Mouse (Mus musculus): Measurements from ENCODE around the gene Syndig1. TPM values are rescaled to one million over a fixed set of nuclear protein-coding genes. Genes with fewer than 3 reads are reported as not detected.

Syndig1 gene
- polyA plus RNA-seq, 1 experiment from 2014 or later, result 0.21 TPM

DNA sequence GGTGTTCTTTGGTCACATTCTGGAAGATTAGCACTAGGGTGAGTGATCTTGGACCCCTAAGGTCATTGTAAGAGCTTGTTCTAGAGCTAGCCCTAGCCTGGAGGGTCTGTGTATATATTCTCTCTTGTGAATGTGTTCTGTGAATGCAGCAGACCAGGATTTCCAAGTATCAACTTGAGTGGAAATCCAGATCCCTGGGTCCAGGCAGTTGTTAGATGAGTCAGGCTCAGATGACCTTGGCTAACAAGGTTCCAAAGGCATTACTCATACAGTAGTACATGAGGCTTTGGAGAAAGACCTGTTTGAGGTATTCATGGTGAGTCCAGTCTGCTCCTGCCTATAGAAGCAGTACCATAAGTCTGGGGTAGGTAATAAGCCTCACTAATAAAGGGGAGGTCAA is 103.1 kb downstream of the Syndig1 start:
- no peaks in the 10 kb centered on the region for H3K36me3 ChIP-seq (ENCODE audit: control insufficient read depth, insufficient read depth)
- no peaks in the 10 kb centered on the region for H3K27me3 ChIP-seq (ENCODE audit: control insufficient read depth, insufficient read depth, low read depth, low read length)
- H3K9me3 ChIP-seq (replicated peaks; ENCODE audit: control insufficient read depth, low read length), result no peaks in the 10 kb centered on the region
- H3K4me1 ChIP-seq (ENCODE audit: control insufficient read depth, low read depth, low read length), result no peaks in the 10 kb centered on the region
- no peak overlapping the region for H3K27ac ChIP-seq (ENCODE audit: low read length)
- H3K9ac ChIP-seq (ENCODE audit: low read depth, low read length), result no peak overlapping the region
- no peak overlapping the region for H3K4me2 ChIP-seq (ENCODE audit: low read depth, low read length)
- no peak for ATAC-seq (ENCODE audit: low read depth)
- no peak overlapping the region for H3K4me3 ChIP-seq (ENCODE audit: low read depth, low read length)

DNA sequence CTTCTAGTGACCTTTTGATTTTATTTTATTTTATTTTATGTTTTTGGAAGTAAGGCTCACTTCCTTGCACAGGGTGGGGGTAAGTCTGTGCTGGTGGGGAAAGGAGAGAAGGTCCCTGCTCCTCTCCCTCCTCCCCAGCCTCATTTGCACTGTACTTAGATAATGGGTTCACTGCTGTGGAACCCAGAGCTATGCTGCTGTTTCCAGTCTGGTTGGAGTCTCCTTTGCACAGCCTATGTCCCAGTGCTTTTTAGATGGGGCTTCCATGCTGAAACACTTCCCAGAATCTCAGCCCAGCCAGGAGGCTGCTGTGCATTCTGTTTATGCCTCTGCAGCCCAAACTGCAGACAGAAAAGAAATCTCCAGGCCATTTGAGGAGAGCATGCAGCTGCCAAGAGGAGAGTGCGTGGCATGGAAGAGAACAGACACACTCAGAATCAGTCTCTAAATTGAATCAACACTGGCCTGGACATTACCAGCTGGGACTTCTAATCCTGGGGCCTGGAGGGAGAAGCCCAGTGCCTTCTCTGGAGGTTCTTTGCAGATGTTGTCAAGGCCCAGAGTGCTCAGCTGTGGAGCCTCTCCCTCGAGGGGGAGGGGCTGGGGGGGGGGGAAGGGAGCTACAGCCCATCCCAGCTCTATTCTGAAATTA is 104.4 kb downstream of the Syndig1 start:
- Histone ChIP-seq H3K9ac (ENCODE audit: low read depth, low read length) (no peak overlapping the region), H3K4me1 (ENCODE audit: control insufficient read depth, low read depth, low read length) (no peaks in the 10 kb centered on the region), H3K9me3 (replicated peaks; ENCODE audit: control insufficient read depth, low read length) (no peaks in the 10 kb centered on the region), H3K27ac (ENCODE audit: low read length) (no peak overlapping the region), H3K27me3 (ENCODE audit: control insufficient read depth, insufficient read depth, low read depth, low read length) (no peaks in the 10 kb centered on the region), H3K4me3 (ENCODE audit: low read depth, low read length) (no peak overlapping the region), H3K36me3 (ENCODE audit: control insufficient read depth, insufficient read depth) (no peaks in the 10 kb centered on the region), H3K4me2 (ENCODE audit: low read depth, low read length) (no peak overlapping the region)
- 33% methylated on average over 2 of the region's 2 CpGs for WGBS (ENCODE audit: insufficient replicate concordance)
- ATAC-seq (ENCODE audit: low read depth), result no peak

DNA sequence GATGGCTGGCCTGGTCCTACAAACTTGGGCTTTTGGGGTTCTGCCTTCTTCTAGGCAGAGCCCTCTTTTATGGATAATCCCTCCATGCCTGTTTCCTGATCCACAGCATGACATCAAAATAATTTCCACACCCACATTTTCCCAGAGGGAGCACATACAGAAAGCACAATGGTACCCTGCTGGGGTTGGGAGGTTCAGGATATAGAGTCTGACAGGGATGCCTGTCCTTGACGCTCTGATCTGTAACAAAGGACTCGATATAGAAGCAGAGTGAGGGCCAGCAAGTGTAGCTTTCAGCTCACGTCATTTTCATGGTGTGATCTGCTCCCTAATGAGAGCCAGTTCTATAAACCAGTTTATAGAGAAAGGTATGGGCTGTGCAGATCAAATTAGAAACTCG is 105.1 kb downstream of the Syndig1 start:
- H3K9me3 ChIP-seq (replicated peaks; ENCODE audit: control insufficient read depth, low read length), result no peaks in the 10 kb centered on the region
- no peak overlapping the region for H3K9ac ChIP-seq (ENCODE audit: low read depth, low read length)
- no peak overlapping the region for H3K4me2 ChIP-seq (ENCODE audit: low read depth, low read length)
- no peaks in the 10 kb centered on the region for H3K4me1 ChIP-seq (ENCODE audit: control insufficient read depth, low read depth, low read length)
- H3K4me3 ChIP-seq (ENCODE audit: low read depth, low read length), result no peak overlapping the region
- no peaks in the 10 kb centered on the region for H3K36me3 ChIP-seq (ENCODE audit: control insufficient read depth, insufficient read depth)
- H3K27me3 ChIP-seq (ENCODE audit: control insufficient read depth, insufficient read depth, low read depth, low read length), result no peaks in the 10 kb centered on the region
- ATAC-seq (ENCODE audit: low read depth), result no peak
- 48% methylated on average over 4 of the region's 4 CpGs for WGBS (ENCODE audit: insufficient replicate concordance)
- H3K27ac ChIP-seq (ENCODE audit: low read length), result no peak overlapping the region

DNA sequence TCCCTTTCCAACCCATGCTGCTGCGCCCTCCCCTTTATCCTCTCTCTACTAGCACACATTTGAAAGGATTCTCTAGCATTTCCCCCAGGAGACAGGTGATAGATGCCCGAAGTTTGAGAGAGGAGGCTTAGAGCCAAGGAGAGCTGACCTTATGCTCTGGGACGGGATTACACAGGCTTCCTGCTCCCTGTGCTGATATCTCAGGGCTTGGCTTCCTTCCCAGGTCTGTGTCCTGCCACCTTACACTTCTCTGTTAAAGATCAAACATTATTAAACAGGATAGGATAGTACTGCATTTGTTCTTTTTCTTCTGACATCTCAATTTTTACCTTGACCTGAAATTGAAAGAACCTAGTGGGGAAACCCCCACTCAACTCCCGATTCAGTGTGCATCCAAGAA is 109.8 kb downstream of the Syndig1 start:
- Histone ChIP-seq H3K27me3 (ENCODE audit: control insufficient read depth, insufficient read depth, low read depth, low read length) (no peaks in the 10 kb centered on the region), H3K9ac (ENCODE audit: low read depth, low read length) (no peak overlapping the region), H3K4me1 (ENCODE audit: control insufficient read depth, low read depth, low read length) (no peaks in the 10 kb centered on the region), H3K4me3 (ENCODE audit: low read depth, low read length) (no peak overlapping the region), H3K36me3 (ENCODE audit: control insufficient read depth, insufficient read depth) (no peaks in the 10 kb centered on the region), H3K27ac (ENCODE audit: low read length) (no peak overlapping the region), H3K4me2 (ENCODE audit: low read depth, low read length) (no peak overlapping the region), H3K9me3 (replicated peaks; ENCODE audit: control insufficient read depth, low read length) (no peaks in the 10 kb centered on the region)
- 46% methylated on average over 4 of the region's 4 CpGs for WGBS (ENCODE audit: insufficient replicate concordance)
- no peak for ATAC-seq (ENCODE audit: low read depth)

DNA sequence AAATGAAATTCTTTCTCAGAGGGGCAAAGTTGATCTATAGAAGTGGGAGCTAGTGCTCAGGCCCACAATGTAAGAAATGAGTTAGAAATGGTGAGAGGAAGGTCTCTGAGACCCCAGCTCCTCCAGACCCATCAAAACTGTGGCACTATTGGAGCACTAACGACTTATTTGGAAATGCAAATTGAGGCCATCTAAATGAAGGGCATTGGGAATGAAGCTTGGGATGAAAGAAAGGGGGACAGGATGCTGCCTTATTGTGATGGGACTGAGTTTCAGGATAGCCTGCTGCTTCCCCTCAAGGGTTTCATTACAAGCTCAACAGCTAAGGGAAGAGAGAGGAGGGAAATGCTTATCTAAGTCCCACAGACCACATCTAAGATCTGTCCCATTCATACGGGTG is 110.6 kb downstream of the Syndig1 start:
- Histone ChIP-seq H3K27me3 (ENCODE audit: control insufficient read depth, insufficient read depth, low read depth, low read length) (no peaks in the 10 kb centered on the region), H3K27ac (ENCODE audit: low read length) (no peak overlapping the region), H3K36me3 (ENCODE audit: control insufficient read depth, insufficient read depth) (no peaks in the 10 kb centered on the region), H3K4me2 (ENCODE audit: low read depth, low read length) (no peak overlapping the region), H3K9ac (ENCODE audit: low read depth, low read length) (no peak overlapping the region), H3K9me3 (replicated peaks; ENCODE audit: control insufficient read depth, low read length) (no peaks in the 10 kb centered on the region), H3K4me3 (ENCODE audit: low read depth, low read length) (no peak overlapping the region), H3K4me1 (ENCODE audit: control insufficient read depth, low read depth, low read length) (no peaks in the 10 kb centered on the region)
- ATAC-seq (ENCODE audit: low read depth), result no peak
- 28% methylated on average over 2 of the region's 2 CpGs for WGBS (ENCODE audit: insufficient replicate concordance)

DNA sequence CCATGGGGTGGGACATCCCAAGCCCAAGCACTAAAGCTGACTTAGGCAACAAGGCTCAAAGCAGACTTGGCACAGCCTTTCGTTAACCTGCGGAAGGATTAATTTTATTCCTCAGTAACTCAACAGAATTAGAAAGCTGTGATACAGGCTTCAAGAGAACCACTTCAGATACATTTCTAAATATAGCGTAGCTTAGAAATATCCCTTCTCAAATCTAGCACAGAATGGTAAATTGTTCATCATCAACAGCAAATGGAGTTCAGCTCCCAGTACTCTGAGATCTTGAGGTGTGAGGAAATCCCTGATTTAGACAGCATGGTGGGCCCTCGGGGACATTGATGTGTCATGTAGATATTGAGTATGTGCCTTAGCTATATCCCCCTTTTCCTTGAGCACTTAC is 121.6 kb downstream of the Syndig1 start:
- Histone ChIP-seq H3K27ac (ENCODE audit: low read length) (no peak overlapping the region), H3K4me1 (ENCODE audit: control insufficient read depth, low read depth, low read length) (no peaks in the 10 kb centered on the region), H3K36me3 (ENCODE audit: control insufficient read depth, insufficient read depth) (no peaks in the 10 kb centered on the region), H3K4me3 (ENCODE audit: low read depth, low read length) (no peak overlapping the region), H3K4me2 (ENCODE audit: low read depth, low read length) (no peak overlapping the region), H3K27me3 (ENCODE audit: control insufficient read depth, insufficient read depth, low read depth, low read length) (no peaks in the 10 kb centered on the region), H3K9ac (ENCODE audit: low read depth, low read length) (no peak overlapping the region), H3K9me3 (replicated peaks; ENCODE audit: control insufficient read depth, low read length) (no peaks in the 10 kb centered on the region)
- 60% methylated on average over 4 of the region's 4 CpGs for WGBS (ENCODE audit: insufficient replicate concordance)
- ATAC-seq (ENCODE audit: low read depth), result no peak

DNA sequence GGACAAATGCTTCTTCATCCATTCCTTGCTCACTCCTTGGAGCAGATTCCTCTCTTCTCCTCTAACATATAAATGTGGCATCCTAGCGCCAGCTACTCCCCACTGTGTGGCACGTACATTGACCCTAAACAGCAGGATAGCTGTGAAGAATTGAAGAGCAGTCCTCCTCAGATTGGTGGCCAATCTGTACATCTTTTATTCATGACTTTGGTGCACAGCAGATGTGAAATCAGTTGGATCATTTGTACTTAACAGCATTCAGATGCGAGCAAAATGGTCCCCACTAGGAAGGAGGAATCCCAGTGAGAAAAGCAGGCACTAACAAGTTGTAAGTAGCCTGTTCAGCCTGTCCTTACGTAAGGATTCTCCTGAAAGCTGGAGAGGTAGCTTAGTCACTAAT is 142.0 kb downstream of the Syndig1 start:
- 60% methylated on average over 4 of the region's 4 CpGs for WGBS (ENCODE audit: insufficient replicate concordance)
- H3K36me3 ChIP-seq (ENCODE audit: control insufficient read depth, insufficient read depth), result no peaks in the 10 kb centered on the region
- no peak overlapping the region for H3K9ac ChIP-seq (ENCODE audit: low read depth, low read length)
- no peak overlapping the region for H3K27ac ChIP-seq (ENCODE audit: low read length)
- no peak overlapping the region for H3K4me2 ChIP-seq (ENCODE audit: low read depth, low read length)
- no peak for ATAC-seq (ENCODE audit: low read depth)
- no peak overlapping the region for H3K4me3 ChIP-seq (ENCODE audit: low read depth, low read length)
- no peaks in the 10 kb centered on the region for H3K4me1 ChIP-seq (ENCODE audit: control insufficient read depth, low read depth, low read length)
- no peaks in the 10 kb centered on the region for H3K27me3 ChIP-seq (ENCODE audit: control insufficient read depth, insufficient read depth, low read depth, low read length)
- H3K9me3 ChIP-seq (replicated peaks; ENCODE audit: control insufficient read depth, low read length), result no peaks in the 10 kb centered on the region

DNA sequence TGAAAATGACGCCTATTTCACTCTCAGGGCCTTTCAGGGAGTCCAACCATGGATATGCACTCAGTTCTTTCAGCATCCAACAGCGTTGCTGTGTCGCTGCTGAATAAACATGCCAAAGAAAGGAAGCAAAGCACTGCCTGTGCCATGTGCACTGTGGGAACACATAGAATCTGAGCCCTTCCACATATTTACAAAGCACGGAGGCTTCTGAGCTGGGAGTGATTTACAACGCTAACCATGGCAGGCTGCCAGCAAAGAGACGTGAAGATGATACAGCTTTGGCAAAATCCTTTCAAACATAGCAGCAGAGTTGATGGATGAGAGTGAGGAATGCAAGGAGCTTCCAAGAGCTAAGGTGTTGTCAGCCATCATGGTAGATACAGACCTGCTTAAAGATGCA is 144.6 kb downstream of the Syndig1 start:
- Histone ChIP-seq H3K27me3 (ENCODE audit: control insufficient read depth, insufficient read depth, low read depth, low read length) (no peaks in the 10 kb centered on the region), H3K4me3 (ENCODE audit: low read depth, low read length) (no peak overlapping the region)
- no peak for ATAC-seq (ENCODE audit: low read depth)

DNA sequence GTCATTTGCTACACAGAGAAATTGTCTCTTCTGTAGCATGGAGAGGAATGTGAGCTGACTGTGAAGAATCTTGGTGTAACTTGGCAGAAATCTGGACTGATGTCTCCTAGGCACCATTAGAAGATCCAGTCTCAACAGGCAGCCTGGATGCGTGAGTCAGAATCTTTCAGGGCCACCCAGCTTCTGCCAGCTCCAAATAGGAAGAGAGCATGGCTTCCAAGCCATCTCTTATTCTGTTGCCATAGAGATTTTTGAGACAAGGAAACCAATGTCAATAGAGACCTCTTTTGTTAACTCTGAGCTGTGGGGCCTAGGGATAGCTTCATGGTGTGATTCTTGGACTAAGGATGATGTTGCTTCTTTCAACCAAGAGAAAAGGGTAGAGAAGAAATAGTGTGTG is 151.4 kb downstream of the Syndig1 start:
- H3K9ac ChIP-seq (ENCODE audit: low read depth, low read length), result no peak overlapping the region
- no peak overlapping the region for H3K4me3 ChIP-seq (ENCODE audit: low read depth, low read length)
- no peak overlapping the region for H3K27ac ChIP-seq (ENCODE audit: low read length)
- H3K27me3 ChIP-seq (ENCODE audit: control insufficient read depth, insufficient read depth, low read depth, low read length), result no peaks in the 10 kb centered on the region
- H3K9me3 ChIP-seq (replicated peaks; ENCODE audit: control insufficient read depth, low read length), result no peaks in the 10 kb centered on the region; the same call in 1 of the 2 replicates
- no peaks in the 10 kb centered on the region for H3K36me3 ChIP-seq (ENCODE audit: control insufficient read depth, insufficient read depth)
- 59% methylated on average over 1 of the region's 1 CpGs for WGBS (ENCODE audit: insufficient replicate concordance)
- H3K4me2 ChIP-seq (ENCODE audit: low read depth, low read length), result no peak overlapping the region
- ATAC-seq (ENCODE audit: low read depth), result no peak
- no peaks in the 10 kb centered on the region for H3K4me1 ChIP-seq (ENCODE audit: control insufficient read depth, low read depth, low read length)

More for the DNA sequence above, 144.6 kb downstream of the Syndig1 start:
- WGBS (ENCODE audit: insufficient replicate concordance), result 52% methylated on average over 6 of the region's 6 CpGs
- no peaks in the 10 kb centered on the region for H3K4me1 ChIP-seq (ENCODE audit: control insufficient read depth, low read depth, low read length)
- no peak overlapping the region for H3K27ac ChIP-seq (ENCODE audit: low read length)
- no peak overlapping the region for H3K4me2 ChIP-seq (ENCODE audit: low read depth, low read length)
- H3K9ac ChIP-seq (ENCODE audit: low read depth, low read length), result no peak overlapping the region
- H3K9me3 ChIP-seq (replicated peaks; ENCODE audit: control insufficient read depth, low read length), result no peaks in the 10 kb centered on the region; the same call in 1 of the 2 replicates
- no peaks in the 10 kb centered on the region for H3K36me3 ChIP-seq (ENCODE audit: control insufficient read depth, insufficient read depth)

Measured in liver, embryonic 16.5 days (tissue).